Mouse (Mus musculus) right cerebral cortex, postnatal 4 days (tissue): ENCODE results near the gene Shisa9.

ENCODE experiments used
- DNase-seq: peaks from one replicate; pipeline ENCODE4 v3.0.0-alpha.2; 2022

The Shisa9 gene

DNA sequence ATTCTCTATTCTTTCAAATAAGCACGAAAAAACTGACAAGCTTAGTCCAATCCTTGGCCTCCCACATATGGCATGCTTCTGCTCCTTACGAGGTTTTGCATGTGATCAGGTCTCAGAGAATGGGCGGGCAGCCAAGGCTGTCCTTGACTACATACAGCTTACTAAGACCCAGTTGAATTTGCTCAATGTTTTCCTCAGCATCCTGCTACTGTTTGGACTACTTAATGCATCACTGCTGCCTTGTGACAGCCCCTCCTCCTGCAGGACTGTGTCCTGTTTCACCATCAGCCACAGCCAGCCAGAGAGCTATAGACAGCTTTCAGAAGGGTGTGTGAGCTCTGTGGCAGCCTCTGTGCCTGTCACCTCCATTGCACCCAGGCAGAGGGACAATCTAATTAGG lies 92.4 kb downstream of the Shisa9 start:
- peak; percentile 32 for DNase-seq

- DNase-seq = no peak
These were observed 92.8 kb downstream of the Shisa9 start for GRCm38 (mm10) chr16:12076700-12077099.

GRCm38 (mm10) chr16:12083082-12083481 lies 99.2 kb downstream of the Shisa9 start:
- DNase-seq = no peak

GRCm38 (mm10) chr16:12090604-12091235 lies 106.8 kb downstream of the Shisa9 start:
- DNase-seq = no peak

DNA sequence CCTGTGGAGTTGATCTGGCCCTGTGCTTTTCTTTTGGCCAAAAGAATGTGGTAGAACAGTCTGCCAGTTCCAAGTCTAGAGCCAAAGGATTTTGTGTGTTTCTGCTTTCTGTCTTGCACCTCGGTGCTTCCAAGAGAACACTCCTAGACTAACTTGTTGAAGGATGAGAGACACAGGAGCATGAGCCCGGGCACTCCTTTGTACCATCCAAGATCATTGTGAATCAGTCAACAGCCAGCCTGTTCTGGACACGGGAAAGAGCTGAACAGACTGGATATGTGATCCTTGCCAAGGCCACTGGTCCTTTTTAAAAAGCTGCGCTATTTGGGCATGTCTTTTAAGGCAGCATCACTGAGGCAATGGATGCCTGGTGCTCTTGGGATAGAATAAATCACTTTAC lies 109.3 kb downstream of the Shisa9 start:
- DNase-seq = no peak

DNA sequence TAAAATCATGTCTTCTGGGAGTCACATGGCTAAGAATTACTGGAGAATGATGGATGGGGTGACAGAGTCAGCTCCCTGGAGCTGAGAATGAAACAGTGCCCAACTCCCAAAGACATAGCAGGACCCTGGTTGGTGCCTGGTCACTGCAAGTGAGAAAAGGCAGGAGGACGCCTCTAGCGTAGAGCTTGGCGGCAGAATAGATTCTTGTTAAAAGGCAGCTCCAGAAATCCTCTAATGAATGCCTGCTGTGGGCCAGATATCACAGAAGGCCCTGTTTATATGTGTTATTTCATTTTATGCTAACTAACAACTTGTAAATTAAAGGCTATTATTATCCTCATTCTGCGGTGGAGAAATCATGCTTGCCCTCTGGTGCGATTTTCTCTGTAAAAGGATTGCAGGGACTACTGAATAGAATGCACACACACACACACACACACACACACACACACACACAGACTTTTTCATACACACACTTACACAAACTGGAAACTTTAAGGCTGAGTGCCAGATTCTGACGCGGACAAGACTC lies 110.9 kb downstream of the Shisa9 start:
- peak; percentile 27 for DNase-seq

- DNase-seq = no peak
These were observed 111.5 kb downstream of the Shisa9 start for GRCm38 (mm10) chr16:12095365-12095764.

GRCm38 (mm10) chr16:12108436-12108835 lies 124.5 kb downstream of the Shisa9 start:
- no peak for DNase-seq

DNA sequence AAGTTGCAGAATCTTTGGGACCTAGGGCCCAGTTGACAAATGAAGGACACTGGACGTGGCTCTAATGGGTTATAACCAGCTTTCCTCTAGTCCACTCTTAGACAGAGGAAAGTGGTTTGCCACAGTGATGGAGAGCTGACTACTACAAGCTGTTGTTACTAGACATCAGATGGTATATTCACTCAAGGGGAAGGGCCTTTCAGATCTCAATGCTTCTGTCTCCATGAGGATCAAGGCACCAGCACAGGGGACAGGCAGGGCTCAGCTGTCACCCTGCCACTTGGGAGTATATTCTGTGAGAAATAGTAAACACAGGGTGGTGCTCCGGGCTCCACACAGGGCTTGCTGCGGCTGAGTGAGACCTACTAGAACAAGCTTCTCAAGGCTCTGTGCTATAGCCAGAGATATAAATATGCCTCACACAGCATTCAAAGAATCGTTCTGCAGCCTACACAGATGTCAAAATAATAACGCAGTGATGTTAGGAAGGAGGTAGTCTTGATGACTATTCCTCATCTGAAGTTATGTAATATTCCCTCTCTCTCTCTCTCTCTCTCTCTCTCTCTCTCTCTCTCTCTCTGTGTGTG lies 127.0 kb downstream of the Shisa9 start:
- no peak for DNase-seq

- no peak for DNase-seq
These were observed 130.5 kb downstream of the Shisa9 start for GRCm38 (mm10) chr16:12114396-12114795.

DNA sequence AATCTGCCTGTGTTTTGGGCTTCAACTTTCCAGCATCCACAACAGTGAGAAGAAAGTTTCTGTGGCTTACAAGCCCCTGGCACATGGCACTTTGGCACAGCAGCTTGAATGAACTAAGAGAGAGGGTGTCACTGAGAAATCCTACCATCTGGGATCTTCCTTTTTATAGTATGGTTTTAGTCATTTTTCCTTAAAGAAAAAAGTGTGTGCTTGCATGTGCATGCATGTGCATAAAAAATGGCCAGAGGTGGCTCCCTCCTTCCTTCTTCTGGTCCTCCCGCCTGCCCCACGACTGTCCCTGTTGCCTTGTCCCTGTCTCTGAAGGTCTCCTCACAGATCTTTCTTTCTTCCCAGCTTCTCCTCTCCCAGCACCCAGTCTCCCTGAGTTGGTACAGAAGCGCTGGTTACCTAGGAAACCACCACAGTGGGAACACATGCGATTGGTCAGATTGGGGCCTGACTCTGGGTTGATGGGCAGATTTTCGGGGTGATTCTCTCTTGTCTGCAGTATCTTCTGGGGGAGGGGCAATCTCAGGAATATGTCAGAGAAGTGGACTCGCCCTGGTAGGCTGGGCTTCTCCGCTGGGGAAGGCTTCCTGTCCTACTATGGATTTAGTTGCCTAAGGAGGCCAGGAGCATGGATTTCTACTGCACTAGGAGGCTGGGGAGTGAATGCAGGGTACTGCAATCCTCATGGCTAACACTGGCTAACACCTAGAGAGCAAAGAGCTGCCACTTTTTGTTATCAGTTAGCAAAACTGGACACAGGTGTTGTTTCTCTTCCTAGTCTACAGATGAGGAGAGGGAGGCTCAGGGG lies 131.3 kb downstream of the Shisa9 start:
- DNase-seq = peak; percentile 41

GRCm38 (mm10) chr16:12116926-12117325 lies 133.0 kb downstream of the Shisa9 start:
- DNase-seq = no peak

GRCm38 (mm10) chr16:12119463-12119862 lies 135.6 kb downstream of the Shisa9 start:
- no peak for DNase-seq

GRCm38 (mm10) chr16:12129782-12130181 lies 145.9 kb downstream of the Shisa9 start:
- no peak for DNase-seq

- DNase-seq = peak; percentile 49
These were observed 162.8 kb downstream of the Shisa9 start for GRCm38 (mm10) chr16:12146666-12147065.

GRCm38 (mm10) chr16:12151986-12152385 lies 168.1 kb downstream of the Shisa9 start:
- DNase-seq = no peak

DNA sequence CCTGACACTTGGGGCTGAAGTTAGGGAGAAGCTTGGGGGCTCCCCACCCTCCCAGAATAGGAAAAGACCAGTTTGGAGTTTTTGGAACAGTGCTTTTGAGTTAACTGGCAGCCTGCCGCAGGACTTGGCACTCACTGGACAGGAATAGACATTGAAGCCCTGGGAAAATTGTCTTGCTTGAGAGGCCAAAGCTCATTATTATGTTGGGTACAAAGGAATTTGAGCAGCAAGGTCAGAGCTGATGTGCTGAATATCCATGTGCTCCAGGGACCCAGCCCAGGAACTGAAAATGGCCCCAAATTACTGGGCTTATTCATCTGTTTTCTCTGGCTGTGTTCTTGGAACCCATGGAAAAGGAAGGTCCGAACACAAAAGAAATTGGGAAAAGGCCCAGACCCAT lies 170.6 kb downstream of the Shisa9 start:
- DNase-seq = peak; percentile 66

DNA sequence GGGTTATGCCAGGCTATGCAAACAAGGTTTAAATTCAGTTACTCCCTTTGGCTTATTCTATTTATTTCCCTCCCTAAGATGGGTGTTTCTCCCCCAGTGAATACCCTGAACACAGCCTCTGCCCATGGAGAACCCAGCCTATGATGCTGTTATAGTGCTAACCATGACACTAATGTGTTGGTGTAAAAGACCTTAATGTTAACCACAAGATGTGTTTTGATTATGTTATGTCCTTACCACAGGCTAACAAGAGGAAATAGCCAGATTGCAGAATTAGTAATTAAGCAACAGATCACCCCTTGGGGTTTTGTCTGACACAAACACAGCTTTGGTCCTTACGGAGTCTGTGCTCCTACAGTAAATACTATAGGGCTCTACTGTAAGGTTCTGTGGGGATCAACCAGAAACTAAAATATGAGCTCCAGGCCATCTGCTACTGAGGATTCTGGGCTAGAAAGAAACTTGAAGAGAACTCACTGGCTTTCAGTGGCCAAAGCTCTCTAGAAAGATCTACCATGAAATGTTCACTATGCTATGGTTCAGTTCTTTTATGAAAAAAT lies 189.6 kb downstream of the Shisa9 start:
- DNase-seq = no peak

DNA sequence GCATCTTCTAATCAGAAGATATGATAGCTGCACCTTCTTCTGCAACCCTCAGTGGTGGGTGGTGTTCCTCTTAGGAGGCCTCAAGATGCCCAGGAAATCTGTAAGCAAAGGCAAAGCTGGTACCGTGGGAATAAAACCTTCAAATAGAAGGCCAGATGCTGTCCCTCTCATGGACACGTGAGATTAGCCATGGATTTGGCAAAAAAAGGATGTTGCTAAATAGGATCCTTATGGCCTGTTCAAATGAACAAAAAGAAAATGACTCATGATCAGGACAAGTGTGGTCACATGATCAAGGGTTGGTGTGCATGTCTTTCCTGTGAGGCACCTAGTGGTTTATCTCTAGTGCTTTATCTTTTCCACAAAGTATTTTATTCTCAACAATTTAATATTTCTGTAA lies 194.1 kb downstream of the Shisa9 start:
- no peak for DNase-seq

DNA sequence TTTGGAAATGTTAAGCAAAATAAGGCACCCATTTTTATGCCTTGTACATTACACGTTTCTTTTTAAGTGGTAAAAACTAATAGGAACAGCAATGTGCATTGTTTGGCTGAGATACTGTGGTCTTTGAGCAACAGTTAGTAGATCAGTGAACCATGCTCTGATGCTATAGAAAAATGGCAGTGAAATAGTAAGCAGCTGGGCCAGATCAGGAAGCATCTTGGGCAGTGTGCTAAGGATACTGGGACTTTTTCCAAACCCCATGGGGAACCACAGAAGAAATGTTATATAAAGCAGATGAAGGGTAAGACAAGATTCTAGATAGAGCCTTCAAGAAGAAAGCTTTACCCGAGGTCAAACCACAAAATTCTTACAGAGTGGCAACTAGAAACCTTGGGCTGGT lies 205.8 kb downstream of the Shisa9 start:
- no peak for DNase-seq

GRCm38 (mm10) chr16:12196841-12197240 lies 212.9 kb downstream of the Shisa9 start:
- DNase-seq = no peak

DNA sequence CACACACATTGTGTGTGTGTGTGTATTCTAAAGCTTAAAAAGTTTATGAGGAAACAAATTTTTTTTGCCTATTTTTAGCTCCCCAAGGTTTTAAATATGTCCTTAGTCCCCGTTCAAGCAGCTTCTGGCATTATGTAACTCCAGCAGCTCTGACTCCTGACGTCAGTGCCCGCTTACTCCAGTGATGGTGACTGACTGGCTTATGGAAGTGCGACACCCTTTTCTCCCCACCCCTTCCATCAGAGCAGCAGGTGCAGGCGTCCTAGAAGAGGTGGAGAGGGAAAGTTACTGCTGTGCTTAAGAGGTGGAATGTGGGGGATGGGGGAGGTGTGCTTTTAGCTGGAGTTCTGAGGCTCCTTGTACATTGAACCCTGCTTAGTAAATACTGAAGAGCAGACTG lies 213.7 kb downstream of the Shisa9 start:
- DNase-seq = no peak

DNA sequence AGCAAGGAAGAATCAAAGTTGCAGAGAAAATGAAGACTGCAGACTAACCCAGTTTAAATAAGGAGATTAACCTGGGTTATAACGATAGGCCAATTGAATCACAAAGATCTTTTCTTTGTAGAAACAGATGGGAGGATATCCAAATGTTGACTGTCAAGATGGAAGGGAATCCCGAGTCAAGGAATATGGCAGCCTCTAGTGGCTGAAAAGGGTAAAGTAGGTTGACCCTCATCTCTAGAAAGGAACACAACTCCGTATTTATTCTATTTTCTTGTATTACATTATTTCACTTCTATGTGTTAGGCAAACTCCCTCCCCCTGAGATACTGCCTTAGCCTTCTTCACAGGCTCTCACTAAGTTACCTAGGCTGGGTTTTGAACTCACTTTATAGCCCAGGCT lies 217.3 kb downstream of the Shisa9 start:
- no peak for DNase-seq

DNA sequence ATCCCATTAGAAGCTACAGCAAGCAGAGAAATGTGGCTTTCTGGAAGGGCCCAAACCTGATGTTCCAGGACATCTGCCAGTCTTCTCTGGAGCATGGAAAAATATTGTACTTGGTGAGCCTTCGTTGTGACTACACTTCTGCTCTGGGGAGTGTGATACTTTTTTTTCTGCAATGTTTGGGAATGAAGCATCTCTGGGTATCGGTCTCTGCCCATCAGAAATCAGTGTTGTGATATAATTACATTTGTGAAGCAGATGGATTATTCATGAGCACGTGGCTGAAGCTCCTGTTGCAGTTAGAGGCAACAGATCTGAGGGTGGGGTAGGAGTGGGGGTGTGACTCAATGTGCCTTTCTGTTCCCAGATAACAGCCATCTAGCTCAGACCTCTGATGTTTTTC lies 218.2 kb downstream of the Shisa9 start:
- DNase-seq = no peak
